Mouse (Mus musculus) forebrain, embryonic 11.5 days (tissue): ENCODE data around the gene Maz. TPM values are rescaled to one million over a fixed set of nuclear protein-coding genes. Genes with fewer than 3 reads are reported as not detected.
A peak's percentile ranks its signal among the peaks of the same experiment; 100 is the strongest.

Source experiments
- ATAC-seq: fragments of 200-750 bp; cut with Nextera tagmentation; replicated peaks from 2 replicates; pipeline ENCODE4 v1.8.0; 2017; ENCODE audit warnings: moderate TSS enrichment; ENCODE audit not compliant: low FRiP score
- DNase-seq: peaks from one replicate; pipeline ENCODE4 v3.0.0-alpha.2; 2017; ENCODE audit warnings: low spot score
- H3K27ac ChIP-seq: fragments of 300-500 bp; sonication (generic); 2 replicates; pipeline ENCODE4 v1.5.1; 2014; ENCODE audit warnings: low read depth, low read length
- H3K27me3 ChIP-seq: fragments of 300-500 bp; sonication (generic); 2 replicates; pipeline ENCODE4 v1.6.1; 2014; ENCODE audit warnings: mild to moderate bottlenecking, low read length, mixed read lengths; ENCODE audit not compliant: control insufficient read depth, insufficient read depth
- H3K36me3 ChIP-seq: fragments of 300-500 bp; sonication (generic); 2 replicates; pipeline ENCODE4 v1.6.1; 2014; ENCODE audit warnings: mild to moderate bottlenecking, low read length, moderate library complexity, mixed read lengths; ENCODE audit not compliant: control insufficient read depth, insufficient read depth
- H3K4me1 ChIP-seq: fragments of 300-500 bp; sonication (generic); replicated peaks from 2 replicates; pipeline ENCODE4 v1.6.1; 2014; ENCODE audit warnings: low read length, mixed read lengths; ENCODE audit not compliant: control insufficient read depth, insufficient read depth
- H3K4me2 ChIP-seq: fragments of 300-500 bp; sonication (generic); 2 replicates; pipeline ENCODE4 v1.6.1; 2014; ENCODE audit warnings: low read depth, mild to moderate bottlenecking, low read length, moderate library complexity, mixed read lengths; ENCODE audit not compliant: severe bottlenecking
- H3K4me3 ChIP-seq: fragments of 300-500 bp; sonication (generic); 2 replicates; pipeline ENCODE4 v1.5.1; 2014; ENCODE audit warnings: low read depth, low read length
- H3K9ac ChIP-seq: fragments of 300-500 bp; sonication (generic); 2 replicates; pipeline ENCODE4 v1.6.1; 2014; ENCODE audit warnings: low read length
- H3K9me3 ChIP-seq: fragments of 300-500 bp; sonication (generic); 2 replicates; pipeline ENCODE4 v1.6.1; 2016; ENCODE audit warnings: low read length, mixed read lengths; ENCODE audit not compliant: control insufficient read depth
- WGBS: fragments of 180-500 bp; shearing (Covaris S2); extraction: QIAGEN DNeasy Blood & Tissue Kit; methylation state at CpG from one replicate; pipeline ENCODE4 v1.1.7; 2014; 5-methylcytosine and 5-hydroxymethylcytosine counted together
- polyA plus RNA-seq: library from polyadenylated mRNA; unstranded; fragments of >200 nt; fragmentation: Nextera tagmentation; extraction: Ambion mirVana; gene quantifications from 2 replicates; pipeline ENCODE4 v1.2.1, GENCODE M21; 2014

Gene Maz
- polyA plus RNA-seq, 1 experiment from 2014 or later, result 106 TPM

DNA sequence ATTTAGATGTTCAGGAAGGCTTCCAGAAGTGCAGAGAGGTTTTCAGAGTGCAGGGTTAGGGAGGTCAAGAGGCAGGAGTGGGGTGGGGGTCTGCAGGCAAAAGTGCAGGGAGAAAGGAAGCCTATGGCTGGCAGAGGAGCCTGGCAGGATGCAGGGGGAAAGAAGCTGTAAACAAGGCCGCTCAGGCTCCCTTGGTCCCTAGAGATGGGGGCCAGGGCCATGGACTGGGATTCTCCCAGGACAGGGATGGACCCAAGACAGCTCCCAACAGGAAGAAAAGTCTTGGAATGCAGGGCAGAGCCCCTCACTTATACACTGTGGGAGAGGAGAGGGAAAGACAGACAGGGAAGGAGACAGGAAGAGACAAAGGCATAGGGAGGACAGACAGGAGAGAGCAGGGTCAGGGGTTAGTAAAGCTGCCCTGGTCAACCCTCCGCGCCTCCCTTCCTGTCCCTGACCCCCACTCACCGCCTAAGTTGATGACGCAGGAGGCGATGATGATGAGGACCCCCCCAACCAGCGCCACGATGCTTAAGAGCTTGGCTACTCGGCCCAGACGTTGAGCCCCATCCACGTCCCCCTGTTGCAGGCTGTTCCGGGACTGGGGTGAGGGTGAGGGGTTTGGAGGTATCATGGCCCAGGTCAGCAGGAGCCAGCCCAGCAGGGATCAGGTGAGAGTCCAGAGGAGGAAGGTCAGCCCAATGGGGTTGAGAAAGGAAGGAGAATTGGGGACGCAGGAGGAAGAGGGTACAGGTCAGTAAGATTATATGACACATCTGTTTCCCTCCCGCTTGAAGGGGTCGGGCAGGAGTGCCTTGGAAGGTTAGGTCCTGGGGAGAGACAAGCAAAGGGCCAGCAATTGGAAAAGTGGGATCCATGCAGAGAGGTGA is 8.2 kb downstream of the Maz start:
- Histone ChIP-seq H3K27me3 (no peaks in the 10 kb centered on the region), H3K4me3 (no peak overlapping the region), H3K9ac (peak overlapping the region; percentile 23), H3K4me2 (no peak overlapping the region), H3K36me3 (peaks cover 6% of the 10 kb centered on the region), H3K9me3 (no peaks in the 10 kb centered on the region), H3K4me1 (peaks cover 31% of the 10 kb centered on the region), H3K27ac (peak overlapping the region; percentile 1; the same call in 1 of the 2 replicates)
- DNase-seq (no peak), ATAC-seq (no peak)
- 88% methylated on average over 15 of the region's 15 CpGs for WGBS

DNA sequence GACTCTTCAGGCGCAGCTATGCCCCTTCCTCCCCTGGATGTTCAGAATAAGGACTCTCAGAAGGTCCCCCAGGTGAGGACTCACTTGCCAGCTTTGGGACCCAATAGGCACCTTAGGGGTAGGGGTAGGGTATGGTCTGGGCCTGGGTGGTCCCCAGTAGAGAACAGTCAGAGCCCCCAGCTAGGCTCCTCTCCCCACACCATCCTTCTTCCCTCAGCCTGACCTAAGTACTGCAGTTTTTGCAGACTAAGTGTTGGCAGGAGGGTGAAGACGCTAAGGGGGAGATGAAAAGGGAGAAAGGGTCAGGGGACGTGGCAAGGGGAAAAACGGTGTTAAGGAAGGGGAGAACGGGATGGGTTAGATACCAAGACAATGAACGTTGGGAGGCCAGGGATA is 8.9 kb downstream of the Maz start:
- H3K9ac ChIP-seq, result peak overlapping the region; percentile 35
- H3K27me3 ChIP-seq, result no peaks in the 10 kb centered on the region
- 0 out of 2 replicates have a peak overlapping the region, but pooled peaks have one; percentile 1 for H3K27ac ChIP-seq
- DNase-seq (no peak), ATAC-seq (no peak)
- WGBS, result 65% methylated on average over 6 of the region's 6 CpGs
- no peak overlapping the region for H3K4me3 ChIP-seq
- H3K36me3 ChIP-seq, result peaks cover 4% of the 10 kb centered on the region
- no peaks in the 10 kb centered on the region for H3K9me3 ChIP-seq
- H3K4me1 ChIP-seq, result peaks cover 24% of the 10 kb centered on the region
- H3K4me2 ChIP-seq, result no peak overlapping the region

DNA sequence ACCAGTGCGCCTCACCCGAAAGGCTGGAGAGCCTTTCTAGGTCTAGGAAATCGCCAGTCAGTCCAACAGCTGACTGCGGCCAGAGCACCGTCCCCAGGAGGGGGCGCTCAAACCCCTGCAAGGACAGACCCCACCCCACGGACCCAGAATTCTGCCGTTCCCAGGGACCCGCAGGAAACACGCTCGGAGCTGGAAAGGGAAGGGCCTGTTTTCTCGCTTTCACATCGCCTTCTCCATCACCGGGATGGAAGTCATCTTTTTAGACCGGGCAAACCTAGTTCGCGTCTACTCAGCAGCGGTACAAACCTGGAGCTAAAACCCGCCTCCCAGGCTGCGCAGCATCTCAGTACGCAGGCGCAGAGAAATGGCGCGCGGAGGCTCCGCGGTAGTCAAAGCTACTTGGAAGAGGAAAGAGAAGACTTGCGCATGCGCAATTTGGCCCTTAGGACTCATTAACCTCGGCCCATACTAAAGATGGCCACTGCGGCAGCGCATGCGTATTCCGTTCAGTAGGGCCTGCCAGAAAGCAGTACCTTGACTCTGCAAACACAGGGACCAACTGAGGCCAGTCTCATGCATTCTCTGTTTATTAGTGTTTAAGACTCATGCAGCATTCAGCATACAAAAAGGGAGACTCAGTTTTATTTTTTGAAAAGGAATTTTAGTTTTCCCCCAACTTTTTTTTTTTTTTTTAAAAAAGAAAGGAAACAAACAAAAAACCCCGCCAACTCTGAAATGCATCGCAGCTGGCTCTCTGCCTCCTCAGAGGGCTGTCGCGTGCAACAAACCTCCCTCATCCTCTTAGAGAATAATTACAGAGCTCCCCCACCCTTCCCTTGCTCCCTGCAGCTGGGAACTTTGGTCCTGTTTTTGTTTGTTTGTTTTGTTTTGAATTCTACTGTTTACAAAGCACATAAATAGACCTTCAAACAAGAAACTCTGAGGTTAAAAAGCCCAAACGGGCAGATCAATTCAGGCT is 9.6 kb downstream of the Maz start, which contains the start of gene Pagr1a:
Gene Pagr1a (minus strand): TSS at position 382 of the 979 bp plus-strand sequence.
- no peaks in the 10 kb centered on the region for H3K9me3 ChIP-seq
- H3K27ac ChIP-seq, result peak within 1 kb of the TSS; percentile 93
- WGBS, result 4% methylated on average over 39 of the region's 39 CpGs
- H3K9ac ChIP-seq, result peak within 1 kb of the TSS; percentile 94
- DNase-seq (peak; percentile 99), ATAC-seq (peak; percentile 76)
- H3K36me3 ChIP-seq, result peaks cover 2% of the 10 kb centered on the region
- H3K4me3 ChIP-seq, result peak within 1 kb of the TSS; percentile 77
- peak within 1 kb of the TSS; percentile 96 for H3K4me2 ChIP-seq
- H3K4me1 ChIP-seq, result peaks cover 19% of the 10 kb centered on the region
- no peaks in the 10 kb centered on the region for H3K27me3 ChIP-seq

DNA sequence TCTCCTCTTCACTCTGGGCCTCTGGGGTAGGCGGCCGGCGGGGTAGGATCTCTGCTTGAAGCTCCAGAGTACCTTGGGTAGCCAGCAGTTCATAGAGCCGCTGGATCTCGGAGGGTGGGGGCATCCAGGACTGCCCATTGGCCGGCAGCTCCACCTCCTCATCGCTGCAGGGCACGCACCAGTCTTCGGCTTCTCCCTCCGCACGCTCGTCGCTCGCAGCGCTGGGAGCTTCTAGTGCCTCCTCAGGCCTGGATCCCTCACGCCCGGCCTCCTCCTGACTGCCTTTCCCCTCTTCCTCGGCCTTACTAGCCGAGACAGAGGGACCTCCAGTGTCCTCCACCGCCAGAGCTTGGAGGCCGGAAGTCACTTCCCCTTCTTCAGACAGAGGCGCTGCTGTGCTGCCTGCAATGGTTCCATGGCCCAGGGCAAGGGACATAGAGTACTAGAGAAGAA is 10.3 kb downstream of the Maz start:
- Histone ChIP-seq H3K36me3 (peaks cover 2% of the 10 kb centered on the region), H3K27ac (peak overlapping the region; percentile 93), H3K27me3 (no peaks in the 10 kb centered on the region), H3K4me2 (peak overlapping the region; percentile 96), H3K4me3 (peak overlapping the region; percentile 77), H3K9me3 (no peaks in the 10 kb centered on the region), H3K4me1 (peaks cover 15% of the 10 kb centered on the region), H3K9ac (peak overlapping the region; percentile 94)
- ATAC-seq (peak; percentile 50), DNase-seq (peak; percentile 80)
- WGBS, result under 1% methylated on average over 22 of the region's 22 CpGs

DNA sequence TGATC is 10.6 kb downstream of the Maz start, which contains the start of gene Pagr1b:
Gene Pagr1b (minus strand): TSS at position 4 of the 5 bp plus-strand sequence.
- Histone ChIP-seq H3K9me3 (no peaks in the 10 kb centered on the region), H3K27ac (peak within 1 kb of the TSS; percentile 93), H3K4me2 (peak within 1 kb of the TSS; percentile 96), H3K27me3 (no peaks in the 10 kb centered on the region), H3K4me1 (peaks cover 13% of the 10 kb centered on the region), H3K36me3 (peaks cover 2% of the 10 kb centered on the region), H3K4me3 (peak within 1 kb of the TSS; percentile 77), H3K9ac (peak within 1 kb of the TSS; percentile 94)
- DNase-seq (no peak), ATAC-seq (no peak)

DNA sequence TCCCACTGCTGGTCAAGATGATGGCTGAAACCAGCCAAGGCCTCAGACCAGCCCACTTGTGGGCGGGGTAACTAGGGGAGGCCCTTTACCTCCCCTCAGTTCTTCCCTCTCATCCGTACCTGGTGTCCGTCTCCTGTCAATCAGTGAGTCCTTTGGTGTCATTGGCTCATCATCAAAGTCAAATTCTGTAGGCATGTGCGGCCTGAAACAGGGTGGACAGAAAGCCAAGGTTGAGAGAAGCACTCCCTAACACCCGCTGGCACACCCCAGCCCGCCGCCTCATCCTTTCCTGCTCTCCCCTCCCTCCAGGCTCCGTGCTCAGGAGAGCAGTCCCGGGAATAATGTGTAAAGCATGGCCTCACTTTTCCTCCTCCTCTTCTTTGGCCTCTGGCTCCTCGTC is 10.8 kb downstream of the Maz start:
- peaks cover 11% of the 10 kb centered on the region for H3K4me1 ChIP-seq
- no peak; the same call in 1 of the 2 replicates for ATAC-seq
- no peaks in the 10 kb centered on the region for H3K27me3 ChIP-seq
- peak; percentile 63 for DNase-seq
- peak overlapping the region; percentile 96 for H3K4me2 ChIP-seq
- H3K4me3 ChIP-seq, result peak overlapping the region; percentile 77
- no peaks in the 10 kb centered on the region for H3K9me3 ChIP-seq
- peak overlapping the region; percentile 94 for H3K9ac ChIP-seq
- WGBS, result 3% methylated on average over 10 of the region's 10 CpGs
- peak overlapping the region; percentile 93 for H3K27ac ChIP-seq
- H3K36me3 ChIP-seq, result peaks cover 2% of the 10 kb centered on the region

DNA sequence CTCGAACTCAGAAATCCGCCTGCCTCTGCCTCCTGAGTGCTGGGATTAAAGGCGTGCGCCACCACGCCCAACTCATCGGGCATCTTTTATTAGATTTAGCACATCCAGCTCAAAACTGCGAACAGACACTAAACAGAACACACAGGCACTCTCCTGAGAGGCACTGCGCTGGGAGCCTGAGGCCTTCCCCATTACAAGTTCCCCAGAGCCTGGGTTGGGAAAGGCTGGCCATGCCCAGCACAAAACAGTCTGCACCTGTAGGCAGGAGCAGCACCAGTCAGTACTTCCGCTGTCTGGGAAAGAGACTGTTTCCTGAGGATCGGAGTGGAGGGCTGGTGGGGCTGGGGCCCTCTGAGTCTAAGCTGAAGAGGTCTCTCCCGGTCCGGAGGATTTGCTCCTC is 11.8 kb downstream of the Maz start:
- H3K27ac ChIP-seq, result no peak overlapping the region
- peaks cover 2% of the 10 kb centered on the region for H3K36me3 ChIP-seq
- no peak overlapping the region for H3K4me2 ChIP-seq
- ATAC-seq (no peak), DNase-seq (no peak)
- no peak overlapping the region for H3K9ac ChIP-seq
- peaks cover 9% of the 10 kb centered on the region for H3K4me1 ChIP-seq
- H3K9me3 ChIP-seq, result no peaks in the 10 kb centered on the region
- 92% methylated on average over 12 of the region's 12 CpGs for WGBS
- H3K4me3 ChIP-seq, result no peak overlapping the region
- H3K27me3 ChIP-seq, result no peaks in the 10 kb centered on the region

DNA sequence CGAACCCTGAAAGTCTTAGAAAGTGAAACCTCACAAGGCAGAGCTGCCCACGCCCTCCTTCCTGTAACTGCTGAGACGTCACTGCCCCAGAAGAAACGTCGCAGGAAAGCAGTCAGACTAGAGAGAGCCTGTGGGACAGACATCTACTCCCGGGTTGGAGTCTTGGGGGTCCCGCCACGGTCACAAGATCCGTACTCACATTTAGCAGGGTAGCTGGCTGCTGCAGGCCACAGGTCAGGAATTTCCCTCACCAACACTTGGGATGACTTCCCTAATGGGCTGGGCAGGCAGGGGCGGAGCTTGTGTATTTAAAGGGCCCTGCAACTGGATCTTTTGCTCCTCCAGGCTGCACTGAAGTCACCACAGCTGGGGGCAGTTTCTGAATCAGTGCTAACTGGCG is 12.5 kb downstream of the Maz start, which contains the start of gene Mvp:
Gene Mvp (minus strand): TSS at position 302 of the 400 bp plus-strand sequence.
- WGBS, result 77% methylated on average over 11 of the region's 11 CpGs
- DNase-seq (no peak), ATAC-seq (no peak)
- 0 out of 2 replicates have a peak within 1 kb of the TSS, but pooled peaks have one; percentile 6 for H3K4me2 ChIP-seq
- no peak within 1 kb of the TSS; the same call in 1 of the 2 replicates for H3K4me3 ChIP-seq
- peaks cover 2% of the 10 kb centered on the region for H3K36me3 ChIP-seq
- no peak within 1 kb of the TSS for H3K9ac ChIP-seq
- H3K27ac ChIP-seq, result no peak within 1 kb of the TSS
- no peaks in the 10 kb centered on the region for H3K9me3 ChIP-seq
- H3K4me1 ChIP-seq, result peaks cover 9% of the 10 kb centered on the region
- H3K27me3 ChIP-seq, result no peaks in the 10 kb centered on the region
